Mouse (Mus musculus): Measurements from ENCODE around the gene Mars. TPM values are rescaled to one million over a fixed set of nuclear protein-coding genes. Genes with fewer than 3 reads are reported as not detected.
"Not testable (repeated sequence)": the region's sequence is repeated elsewhere in the genome, so short reads cannot be mapped to it uniquely, and the experiment has no call there.

Mars gene
- polyA plus RNA-seq, 1 experiment: 30.7 TPM

GRCm38 (mm10) chr10:127321621-127322020 is 10.0 kb upstream of the Mars start, which contains the start of gene Arhgap9:
Gene Arhgap9, plus strand, starts transcription at chr10:127321964.
- Histone ChIP-seq H3K27me3 (ENCODE audit: control insufficient read depth, insufficient read depth, low read length) (peaks cover 9% of the 10 kb centered on the region; the same call in 1 of the 2 replicates), H3K27ac (ENCODE audit: insufficient read depth, low read depth, low read length) (peak within 1 kb of the TSS; percentile 69), H3K36me3 (ENCODE audit: control insufficient read depth, insufficient read depth, low read length) (no peaks in the 10 kb centered on the region), H3K4me3 (ENCODE audit: low read depth, low read length) (peak within 1 kb of the TSS; percentile 57), H3K4me1 (ENCODE audit: control insufficient read depth, insufficient read depth, insufficient read length, low read length) (peaks cover 12% of the 10 kb centered on the region)
- WGBS: 76% methylated on average over 3 of the region's 3 CpGs
- TF ChIP-seq CTCF (IDR thresholded peaks at IDR 0.05; ENCODE audit: extremely low read depth, insufficient read length, insufficient replicate concordance, low read depth, low read length): no peak
- no peak for TF ChIP-seq POLR2A (IDR thresholded peaks at IDR 0.05; ENCODE audit: low read depth, low read length)

DNA sequence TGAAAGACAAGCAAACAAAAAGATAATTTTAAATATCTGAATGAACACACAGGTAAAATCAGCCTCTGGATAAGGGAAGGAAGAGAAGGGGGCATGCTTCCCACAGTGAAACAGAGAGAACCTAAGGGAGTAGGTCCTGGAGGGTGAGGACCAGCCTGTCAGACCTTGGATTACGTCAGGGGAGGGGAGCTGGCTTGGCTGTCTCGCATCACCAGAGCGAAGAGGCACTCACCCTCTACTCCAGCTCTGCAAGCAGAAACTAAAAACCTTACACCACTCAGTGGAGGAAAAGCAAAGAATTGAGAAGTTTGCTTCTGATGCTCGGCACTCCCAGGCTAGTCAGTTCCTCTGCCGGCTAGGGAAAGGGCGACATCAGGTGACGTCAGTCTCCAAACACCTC is 8.4 kb upstream of the Mars start:
- Histone ChIP-seq H3K4me1 (ENCODE audit: control insufficient read depth, insufficient read depth, insufficient read length, low read length) (peaks cover 2% of the 10 kb centered on the region; the same call in 1 of the 2 replicates), H3K27me3 (ENCODE audit: control insufficient read depth, insufficient read depth, low read length) (no peaks in the 10 kb centered on the region; the same call in 1 of the 2 replicates), H3K4me3 (ENCODE audit: low read depth, low read length) (no peak overlapping the region), H3K27ac (ENCODE audit: insufficient read depth, low read depth, low read length) (no peak overlapping the region), H3K36me3 (ENCODE audit: control insufficient read depth, insufficient read depth, low read length) (no peaks in the 10 kb centered on the region)
- WGBS: 72% methylated on average over 7 of the region's 7 CpGs
- TF ChIP-seq POLR2A (IDR thresholded peaks at IDR 0.05; ENCODE audit: low read depth, low read length) (no peak), CTCF (IDR thresholded peaks at IDR 0.05; ENCODE audit: extremely low read depth, insufficient read length, insufficient replicate concordance, low read depth, low read length) (no peak)

DNA sequence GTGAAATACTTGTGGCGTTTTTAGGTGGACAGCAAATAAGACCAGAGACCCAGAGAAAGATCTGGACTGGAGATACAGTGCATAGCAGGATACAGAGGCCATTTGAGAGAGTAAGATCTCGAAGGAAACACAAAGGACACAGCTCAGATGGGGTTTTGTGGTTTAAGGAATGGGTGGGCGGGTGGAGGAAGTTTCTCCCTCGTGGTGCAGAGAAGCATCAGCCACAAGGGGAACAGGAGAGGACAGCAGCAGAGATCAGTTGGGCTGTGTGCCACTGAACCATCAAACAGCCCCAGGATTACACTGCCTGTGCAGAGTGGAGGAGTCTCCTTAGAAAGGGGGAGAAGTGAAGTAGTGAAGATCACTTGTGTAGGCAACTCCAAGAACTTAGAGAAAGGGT is 6.4 kb upstream of the Mars start:
- Histone ChIP-seq H3K27me3 (ENCODE audit: control insufficient read depth, insufficient read depth, low read length) (no peaks in the 10 kb centered on the region), H3K27ac (ENCODE audit: insufficient read depth, low read depth, low read length) (no peak overlapping the region), H3K36me3 (ENCODE audit: control insufficient read depth, insufficient read depth, low read length) (no peaks in the 10 kb centered on the region), H3K4me1 (ENCODE audit: control insufficient read depth, insufficient read depth, insufficient read length, low read length) (no peaks in the 10 kb centered on the region), H3K4me3 (ENCODE audit: low read depth, low read length) (no peak overlapping the region)
- WGBS: 55% methylated on average over 4 of the region's 4 CpGs
- no peak for TF ChIP-seq CTCF (IDR thresholded peaks at IDR 0.05; ENCODE audit: extremely low read depth, insufficient read length, insufficient replicate concordance, low read depth, low read length)
- TF ChIP-seq POLR2A (IDR thresholded peaks at IDR 0.05; ENCODE audit: low read depth, low read length): no peak

GRCm38 (mm10) chr10:127317277-127317676 is 5.7 kb upstream of the Mars start:
- Histone ChIP-seq H3K27me3 (ENCODE audit: control insufficient read depth, insufficient read depth, low read length) (no peaks in the 10 kb centered on the region), H3K4me1 (ENCODE audit: control insufficient read depth, insufficient read depth, insufficient read length, low read length) (no peaks in the 10 kb centered on the region), H3K4me3 (ENCODE audit: low read depth, low read length) (no peak overlapping the region), H3K27ac (ENCODE audit: insufficient read depth, low read depth, low read length) (no peak overlapping the region), H3K36me3 (ENCODE audit: control insufficient read depth, insufficient read depth, low read length) (no peaks in the 10 kb centered on the region)
- 76% methylated on average over 2 of the region's 2 CpGs for WGBS
- TF ChIP-seq CTCF (IDR thresholded peaks at IDR 0.05; ENCODE audit: extremely low read depth, insufficient read length, insufficient replicate concordance, low read depth, low read length) (no peak), POLR2A (IDR thresholded peaks at IDR 0.05; ENCODE audit: low read depth, low read length) (no peak)

GRCm38 (mm10) chr10:127314950-127315349 is 3.4 kb upstream of the Mars start:
- not testable (repeated sequence) for H3K4me3 ChIP-seq (ENCODE audit: low read depth, low read length); H3K4me1 ChIP-seq (ENCODE audit: control insufficient read depth, insufficient read depth, insufficient read length, low read length); H3K36me3 ChIP-seq (ENCODE audit: control insufficient read depth, insufficient read depth, low read length); H3K27me3 ChIP-seq (ENCODE audit: control insufficient read depth, insufficient read depth, low read length); H3K27ac ChIP-seq (ENCODE audit: insufficient read depth, low read depth, low read length)
- 71% methylated on average over 1 of the region's 1 CpGs for WGBS

GRCm38 (mm10) chr10:127313516-127313915 is 1.9 kb upstream of the Mars start:
- not testable (repeated sequence) for H3K4me3 ChIP-seq (ENCODE audit: low read depth, low read length); H3K27me3 ChIP-seq (ENCODE audit: control insufficient read depth, insufficient read depth, low read length); H3K4me1 ChIP-seq (ENCODE audit: control insufficient read depth, insufficient read depth, insufficient read length, low read length); H3K27ac ChIP-seq (ENCODE audit: insufficient read depth, low read depth, low read length); H3K36me3 ChIP-seq (ENCODE audit: control insufficient read depth, insufficient read depth, low read length)
- 91% methylated on average over 5 of the region's 5 CpGs for WGBS

- H3K27ac ChIP-seq (ENCODE audit: insufficient read depth, low read depth, low read length): no peak overlapping the region
- TF ChIP-seq POLR2A (IDR thresholded peaks at IDR 0.05; ENCODE audit: low read depth, low read length) (no peak), CTCF (IDR thresholded peaks at IDR 0.05; ENCODE audit: extremely low read depth, insufficient read length, insufficient replicate concordance, low read depth, low read length) (no peak)
- WGBS: 35% methylated on average over 4 of the region's 4 CpGs
Measured at GRCm38 (mm10) chr10:127312858-127313257, 1.3 kb upstream of the Mars start.

GRCm38 (mm10) chr10:127312356-127312676 is 730 bp upstream of the Mars start:
- Histone ChIP-seq H3K4me3 (ENCODE audit: low read depth, low read length) (peak overlapping the region; percentile 78), H3K27me3 (ENCODE audit: control insufficient read depth, insufficient read depth, low read length) (no peaks in the 10 kb centered on the region), H3K27ac (ENCODE audit: insufficient read depth, low read depth, low read length) (peak overlapping the region; percentile 70), H3K4me1 (ENCODE audit: control insufficient read depth, insufficient read depth, insufficient read length, low read length) (no peaks in the 10 kb centered on the region), H3K36me3 (ENCODE audit: control insufficient read depth, insufficient read depth, low read length) (peaks cover 14% of the 10 kb centered on the region)
- 0% methylated on average over 4 of the region's 4 CpGs for WGBS
- TF ChIP-seq POLR2A (IDR thresholded peaks at IDR 0.05; ENCODE audit: low read depth, low read length): no peak; the same call in 1 of the 2 replicates
- peak; percentile 74; the same call in 1 of the 2 replicates for TF ChIP-seq CTCF (IDR thresholded peaks at IDR 0.05; ENCODE audit: extremely low read depth, insufficient read length, insufficient replicate concordance, low read depth, low read length)

More at GRCm38 (mm10) chr10:127312858-127313257, 1.3 kb upstream of the Mars start:
- Histone ChIP-seq H3K4me1 (ENCODE audit: control insufficient read depth, insufficient read depth, insufficient read length, low read length) (no peaks in the 10 kb centered on the region), H3K4me3 (ENCODE audit: low read depth, low read length) (no peak overlapping the region), H3K36me3 (ENCODE audit: control insufficient read depth, insufficient read depth, low read length) (peaks cover 10% of the 10 kb centered on the region), H3K27me3 (ENCODE audit: control insufficient read depth, insufficient read depth, low read length) (no peaks in the 10 kb centered on the region)

Data from small intestine, adult 2 months (tissue).